Mouse (Mus musculus): ENCODE measurements around the gene Rdh14.

- TF ChIP-seq EP300 (IDR thresholded peaks at IDR 0.05; ENCODE audit: low read depth in 1 of 2, low read length in 2 of 2): no peak
- no peak for TF ChIP-seq CTCF (IDR thresholded peaks at IDR 0.05 in 2 of 3, conservative IDR thresholded peaks at IDR 0.05 in 1 of 3; ENCODE audit: control insufficient read depth in 1 of 3, insufficient read depth in 1 of 3, low read depth in 2 of 3, low read length in 3 of 3, poor library complexity in 1 of 3, severe bottlenecking in 1 of 3)
- TF ChIP-seq JUND (IDR thresholded peaks at IDR 0.05; ENCODE audit: low read depth, low read length): no peak
- TF ChIP-seq POLR2A (IDR thresholded peaks at IDR 0.05; ENCODE audit: control insufficient read depth in 1 of 2, insufficient read depth in 1 of 2, low read depth in 1 of 2, low read length in 2 of 2, poor library complexity in 1 of 2): no peak
- no peak for TF ChIP-seq MAX (IDR thresholded peaks at IDR 0.05; ENCODE audit: low read length)
These were observed 32.8 kb upstream of the Rdh14 start for GRCm38 (mm10) chr12:10357756-10358155.

Data from MEL (cell line).